Mouse (Mus musculus) CH12.LX (cell line): Measurements from ENCODE around the gene Cct3. TPM values are rescaled to one million over a fixed set of nuclear protein-coding genes. Genes with fewer than 3 reads are reported as not detected.
"Not testable (repeated sequence)": the region's sequence is repeated elsewhere in the genome, so short reads cannot be mapped to it uniquely, and the experiment has no call there.

Source experiments
- DNase-seq: peaks from one replicate; pipeline ENCODE4 v3.0.0-alpha.2; 2013; ENCODE audit errors: extremely low read depth
- H3K27ac ChIP-seq: 2 replicates; pipeline ENCODE4 v1.5.1; 2012; ENCODE audit warnings: low read depth, mild to moderate bottlenecking, control low read depth, moderate library complexity; ENCODE audit not compliant: insufficient read depth
- H3K27me3 ChIP-seq: replicated peaks from 2 replicates; pipeline ENCODE3; 2012; ENCODE audit warnings: inconsistent platforms
- H3K36me3 ChIP-seq, 2 experiments: replicated peaks in 1 of 2; 2 replicates each; pipeline versions ENCODE3 to v1.6.1; 2012; ENCODE audit warnings: inconsistent platforms in 1 of 2, low read length in 1 of 2, mild to moderate bottlenecking in 1 of 2, mixed read lengths in 1 of 2, moderate library complexity in 1 of 2; ENCODE audit not compliant: control insufficient read depth in 1 of 2, insufficient read depth in 1 of 2
- H3K4me1 ChIP-seq, 2 experiments: 2 replicates each; pipeline ENCODE4 v1.6.1; 2012; ENCODE audit warnings: inconsistent platforms in 1 of 2, moderate library complexity in 1 of 2; ENCODE audit not compliant: insufficient read depth in 2 of 2, control insufficient read depth in 1 of 2
- H3K4me2 ChIP-seq: 2 replicates; pipeline ENCODE4 v1.6.1; 2012; ENCODE audit warnings: low read depth, mild to moderate bottlenecking, control low read depth; ENCODE audit not compliant: poor library complexity, insufficient read depth, severe bottlenecking
- H3K4me3 ChIP-seq, 3 experiments: fragments of 150-350 bp in 1 of 3; sonication (generic) in 1 of 3; replicated peaks in 1 of 3; 2 replicates each; pipeline versions ENCODE3 to v1.5.1; 2011 to 2012; ENCODE audit warnings: low read depth in 2 of 3, low read length in 2 of 3, mild to moderate bottlenecking in 2 of 3, moderate library complexity in 2 of 3, control low read depth in 1 of 3, improper control_type of control experiment in 1 of 3, inconsistent platforms in 1 of 3, mixed read lengths in 1 of 3; ENCODE audit not compliant: poor library complexity in 1 of 3
- H3K79me2 ChIP-seq: replicated peaks from 2 replicates; pipeline ENCODE4 v1.6.1; 2012; ENCODE audit warnings: mild to moderate bottlenecking, moderate library complexity; ENCODE audit not compliant: control insufficient read depth, poor library complexity, insufficient read depth, severe bottlenecking; ENCODE audit errors: extremely low read depth
- H3K9ac ChIP-seq: 2 replicates; pipeline ENCODE4 v1.6.1; 2012; ENCODE audit warnings: low read depth, mild to moderate bottlenecking, control low read depth, moderate library complexity; ENCODE audit not compliant: insufficient read depth
- H3K9me3 ChIP-seq: replicated peaks from 2 replicates; pipeline ENCODE3; 2012; ENCODE audit warnings: low read length, inconsistent platforms, mixed read lengths
- BHLHE40 ChIP-seq: IDR thresholded peaks from 2 replicates; pipeline ENCODE4 v1.6.1; 2011; ENCODE audit warnings: mild to moderate bottlenecking, low read depth, low read length, improper control_type of control experiment
- CHD1 ChIP-seq: IDR thresholded peaks from 2 replicates; pipeline ENCODE4 v1.6.1; 2012; ENCODE audit warnings: low read depth, low read length, improper control_type of control experiment, inconsistent platforms
- E2F4 ChIP-seq: IDR thresholded peaks from 2 replicates; pipeline ENCODE4 v1.6.1; 2011; ENCODE audit warnings: low read depth, low read length, improper control_type of control experiment; ENCODE audit not compliant: insufficient replicate concordance
- MAX ChIP-seq: IDR thresholded peaks from 2 replicates; pipeline ENCODE4 v1.6.1; 2011; ENCODE audit warnings: low read length, improper control_type of control experiment
- SIN3A ChIP-seq: IDR thresholded peaks from 2 replicates; pipeline ENCODE4 v1.6.1; 2012; ENCODE audit warnings: low read length, improper control_type of control experiment, inconsistent platforms
- TCF12 ChIP-seq: IDR thresholded peaks from 2 replicates; pipeline ENCODE4 v1.6.1; 2014; ENCODE audit warnings: low read depth, mild to moderate bottlenecking, inconsistent platforms, low read length, improper control_type of control experiment
- USF1 ChIP-seq: IDR thresholded peaks from 2 replicates; pipeline ENCODE4 v1.6.1; 2014; ENCODE audit warnings: low read depth, mild to moderate bottlenecking, inconsistent platforms, low read length, improper control_type of control experiment
- USF2 ChIP-seq: conservative IDR thresholded peaks from 2 replicates; pipeline ENCODE4 v1.6.1; 2011; ENCODE audit warnings: low read depth, low read length, improper control_type of control experiment
- dilution Hi-C: fragments of 300-500 bp; cut with MboI; formaldehyde crosslinking; loops from 2 replicates; pipeline ENCODE4 v1.14.3; 2020; ENCODE audit warnings: low sequenced_read_pairs; ENCODE audit not compliant: extremely low pct_unique_long_range_greater_than_20kb, extremely low pct_ligation_motif_present
- in situ Hi-C: fragments of 300-500 bp; cut with MboI; formaldehyde crosslinking; loops from 3 replicates; pipeline ENCODE4 v1.14.3; 2019; ENCODE audit warnings: low sequenced_read_pairs, low pct_ligation_motif_present, low pct_unique_long_range_greater_than_20kb, mixed read lengths
- polyA plus RNA-seq: library from polyadenylated mRNA; unstranded; fragments of >175 nt; gene quantifications from 2 replicates; pipeline ENCODE4 v1.2.1, GENCODE M21; 2012; ENCODE audit warnings: low read depth; ENCODE audit not compliant: insufficient read length
- total RNA-seq, 2 experiments: library from RNA; depleted of rRNA; stranded (reverse); fragments of 300-350 nt in 1 of 2; fragments of >200 nt in 1 of 2; gene quantifications; 2 replicates each; pipeline ENCODE4 v1.2.3; 2012 to 2014

Cct3 gene
- total and polyA plus RNA-seq, 3 experiments, result 546 to 755 (median 742) TPM

GRCm38 (mm10) chr3:88281141-88281916 is 15.6 kb upstream of the Cct3 start:
- H3K4me2 ChIP-seq, H3K27ac ChIP-seq, H3K9ac ChIP-seq, H3K4me1 ChIP-seq, dilution Hi-C loops, in situ Hi-C loops, H3K9me3 ChIP-seq, DNase-seq, H3K79me2 ChIP-seq, H3K27me3 ChIP-seq, H3K4me3 ChIP-seq: not testable (repeated sequence)
- peaks cover 3 to 18% of the 10 kb centered on the region in 2 experiments for H3K36me3 ChIP-seq

- H3K36me3 ChIP-seq, result peaks cover 6 to 43% of the 10 kb centered on the region in 2 experiments
- H3K27ac ChIP-seq, H3K4me1 ChIP-seq, dilution Hi-C loops, H3K79me2 ChIP-seq, H3K4me2 ChIP-seq, H3K27me3 ChIP-seq, H3K9me3 ChIP-seq, in situ Hi-C loops, H3K4me3 ChIP-seq, H3K9ac ChIP-seq, DNase-seq: not testable (repeated sequence)
Observed at GRCm38 (mm10) chr3:88284815-88285564, 11.9 kb upstream of the Cct3 start.

- H3K9me3 ChIP-seq, dilution Hi-C loops, H3K27ac ChIP-seq, H3K4me2 ChIP-seq, DNase-seq, in situ Hi-C loops, H3K4me3 ChIP-seq, H3K79me2 ChIP-seq, H3K27me3 ChIP-seq, H3K9ac ChIP-seq: not testable (repeated sequence)
- Histone ChIP-seq H3K4me1 (peaks cover 0 to 13% of the 10 kb centered on the region in 2 experiments; a peak in 1 of 4 replicates), H3K36me3 (peaks cover 6 to 47% of the 10 kb centered on the region in 2 experiments)
Observed at GRCm38 (mm10) chr3:88285565-88285895, 11.4 kb upstream of the Cct3 start.

GRCm38 (mm10) chr3:88287110-88287509 is 9.8 kb upstream of the Cct3 start, which contains the start of gene Gm38392:
Gene Gm38392, minus strand, starts transcription at chr3:88287210.
- peaks cover 6 to 51% of the 10 kb centered on the region in 2 experiments for H3K36me3 ChIP-seq
- no peak within 1 kb of the TSS for H3K9ac ChIP-seq
- H3K79me2 ChIP-seq, result no peaks in the 10 kb centered on the region
- in situ Hi-C loops, result no loop called here
- H3K4me2 ChIP-seq, result no peak within 1 kb of the TSS
- no peak within 1 kb of the TSS for H3K4me3 ChIP-seq
- dilution Hi-C loops, result no loop called here
- TF ChIP-seq TCF12 (no peak), SIN3A (no peak), USF2 (no peak), BHLHE40 (no peak), USF1 (no peak), CHD1 (no peak), E2F4 (no peak), MAX (no peak)
- no peak for DNase-seq
- H3K27me3 ChIP-seq, result no peaks in the 10 kb centered on the region
- H3K4me1 ChIP-seq, result peaks cover 0 to 17% of the 10 kb centered on the region in 2 experiments; a peak in 1 of 4 replicates
- H3K9me3 ChIP-seq, result no peaks in the 10 kb centered on the region
- H3K27ac ChIP-seq, result no peak within 1 kb of the TSS

GRCm38 (mm10) chr3:88288133-88288713 is 8.7 kb upstream of the Cct3 start:
- H3K27ac ChIP-seq, H3K4me3 ChIP-seq, H3K79me2 ChIP-seq, H3K4me2 ChIP-seq, H3K27me3 ChIP-seq, dilution Hi-C loops, in situ Hi-C loops, H3K9me3 ChIP-seq, DNase-seq, H3K9ac ChIP-seq: not testable (repeated sequence)
- Histone ChIP-seq H3K36me3 (peaks cover 6 to 46% of the 10 kb centered on the region in 2 experiments), H3K4me1 (peaks cover 0 to 17% of the 10 kb centered on the region in 2 experiments; a peak in 1 of 4 replicates)
